Mouse (Mus musculus): ENCODE results near the gene Rgs12. TPM values are rescaled to one million over a fixed set of nuclear protein-coding genes. Genes with fewer than 3 reads are reported as not detected.

The Rgs12 gene
- polyA plus RNA-seq, 1 experiment from 2014 or later = 74.3 TPM

GRCm38 (mm10) chr5:35001144-35001543 is 51.9 kb downstream of the Rgs12 start:
- DNase-seq (ENCODE audit: low spot score) = no peak
- WGBS = 75% methylated on average over 3 of the region's 3 CpGs
- Histone ChIP-seq H3K27ac (no peak overlapping the region; the same call in 1 of the 2 replicates), H3K4me1 (replicated peaks) (peaks cover 17% of the 10 kb centered on the region), H3K27me3 (ENCODE audit: insufficient read depth, poor library complexity, severe bottlenecking) (no peaks in the 10 kb centered on the region), H3K4me3 (no peak overlapping the region), H3K36me3 (peaks cover 92% of the 10 kb centered on the region), H3K9me3 (no peaks in the 10 kb centered on the region)

- DNase-seq (ENCODE audit: low spot score) = no peak
- no peak overlapping the region for H3K27ac ChIP-seq
- H3K9me3 ChIP-seq = no peaks in the 10 kb centered on the region
- peaks cover 88% of the 10 kb centered on the region for H3K36me3 ChIP-seq
- peaks cover 11% of the 10 kb centered on the region; the same call in 1 of the 2 replicates for H3K4me1 ChIP-seq (replicated peaks)
- no peak overlapping the region for H3K4me3 ChIP-seq
- H3K27me3 ChIP-seq (ENCODE audit: insufficient read depth, poor library complexity, severe bottlenecking) = no peaks in the 10 kb centered on the region
- WGBS = 87% methylated on average over 7 of the region's 7 CpGs
These were observed 54.4 kb downstream of the Rgs12 start for GRCm38 (mm10) chr5:35003611-35004162.

GRCm38 (mm10) chr5:35004769-35005168 is 55.5 kb downstream of the Rgs12 start:
- peaks cover 9% of the 10 kb centered on the region; the same call in 1 of the 2 replicates for H3K4me1 ChIP-seq (replicated peaks)
- no peak overlapping the region for H3K27ac ChIP-seq
- H3K36me3 ChIP-seq = peaks cover 88% of the 10 kb centered on the region
- WGBS = 96% methylated on average over 2 of the region's 2 CpGs
- H3K4me3 ChIP-seq = no peak overlapping the region
- no peak for DNase-seq (ENCODE audit: low spot score)
- H3K27me3 ChIP-seq (ENCODE audit: insufficient read depth, poor library complexity, severe bottlenecking) = no peaks in the 10 kb centered on the region
- H3K9me3 ChIP-seq = no peaks in the 10 kb centered on the region

GRCm38 (mm10) chr5:35005659-35006058 is 56.4 kb downstream of the Rgs12 start:
- Histone ChIP-seq H3K9me3 (no peaks in the 10 kb centered on the region), H3K4me1 (replicated peaks) (peaks cover 5% of the 10 kb centered on the region; the same call in 1 of the 2 replicates), H3K27me3 (ENCODE audit: insufficient read depth, poor library complexity, severe bottlenecking) (no peaks in the 10 kb centered on the region), H3K27ac (no peak overlapping the region), H3K36me3 (peaks cover 86% of the 10 kb centered on the region), H3K4me3 (no peak overlapping the region)
- no peak for DNase-seq (ENCODE audit: low spot score)
- 95% methylated on average over 3 of the region's 3 CpGs for WGBS

- H3K4me3 ChIP-seq = no peak overlapping the region
- H3K9me3 ChIP-seq = no peaks in the 10 kb centered on the region
- DNase-seq (ENCODE audit: low spot score) = no peak
- WGBS = 87% methylated on average over 2 of the region's 2 CpGs
- no peaks in the 10 kb centered on the region for H3K27me3 ChIP-seq (ENCODE audit: insufficient read depth, poor library complexity, severe bottlenecking)
- H3K4me1 ChIP-seq (replicated peaks) = peaks cover 4% of the 10 kb centered on the region; the same call in 1 of the 2 replicates
- H3K36me3 ChIP-seq = peaks cover 85% of the 10 kb centered on the region
- no peak overlapping the region for H3K27ac ChIP-seq
These were observed 57.4 kb downstream of the Rgs12 start for GRCm38 (mm10) chr5:35006599-35006998.

- no peak overlapping the region for H3K4me3 ChIP-seq
- H3K36me3 ChIP-seq = peaks cover 75% of the 10 kb centered on the region
- H3K27me3 ChIP-seq (ENCODE audit: insufficient read depth, poor library complexity, severe bottlenecking) = no peaks in the 10 kb centered on the region
- 93% methylated on average over 4 of the region's 4 CpGs for WGBS
- H3K9me3 ChIP-seq = no peaks in the 10 kb centered on the region
- peaks cover 11% of the 10 kb centered on the region for H3K4me1 ChIP-seq (replicated peaks)
- no peak overlapping the region for H3K27ac ChIP-seq
- DNase-seq (ENCODE audit: low spot score) = no peak
These were observed 59.9 kb downstream of the Rgs12 start for GRCm38 (mm10) chr5:35009163-35009562.

- H3K27me3 ChIP-seq (ENCODE audit: insufficient read depth, poor library complexity, severe bottlenecking) = no peaks in the 10 kb centered on the region
- no peak overlapping the region for H3K27ac ChIP-seq
- H3K36me3 ChIP-seq = peaks cover 74% of the 10 kb centered on the region
- 88% methylated on average over 5 of the region's 5 CpGs for WGBS
- H3K9me3 ChIP-seq = no peaks in the 10 kb centered on the region
- H3K4me3 ChIP-seq = no peak overlapping the region
- DNase-seq (ENCODE audit: low spot score) = no peak
- H3K4me1 ChIP-seq (replicated peaks) = peaks cover 16% of the 10 kb centered on the region
These were observed 61.4 kb downstream of the Rgs12 start for GRCm38 (mm10) chr5:35010656-35011055.

- peaks cover 75% of the 10 kb centered on the region for H3K36me3 ChIP-seq
- no peaks in the 10 kb centered on the region for H3K9me3 ChIP-seq
- WGBS = 97% methylated on average over 6 of the region's 6 CpGs
These were observed 62.1 kb downstream of the Rgs12 start for GRCm38 (mm10) chr5:35011156-35011923.

GRCm38 (mm10) chr5:35014036-35014435 is 64.8 kb downstream of the Rgs12 start:
- no peak overlapping the region for H3K4me3 ChIP-seq
- no peaks in the 10 kb centered on the region for H3K27me3 ChIP-seq (ENCODE audit: insufficient read depth, poor library complexity, severe bottlenecking)
- peaks cover 16% of the 10 kb centered on the region for H3K4me1 ChIP-seq (replicated peaks)
- peaks cover 73% of the 10 kb centered on the region for H3K36me3 ChIP-seq
- no peaks in the 10 kb centered on the region for H3K9me3 ChIP-seq
- DNase-seq (ENCODE audit: low spot score) = peak; percentile 13
- peak overlapping the region; percentile 54 for H3K27ac ChIP-seq
- 55% methylated on average over 6 of the region's 6 CpGs for WGBS

More at GRCm38 (mm10) chr5:35011156-35011923, 62.1 kb downstream of the Rgs12 start:
- Histone ChIP-seq H3K4me3 (no peak overlapping the region), H3K27ac (no peak overlapping the region), H3K4me1 (replicated peaks) (peaks cover 16% of the 10 kb centered on the region), H3K27me3 (ENCODE audit: insufficient read depth, poor library complexity, severe bottlenecking) (no peaks in the 10 kb centered on the region)
- no peak for DNase-seq (ENCODE audit: low spot score)

- Histone ChIP-seq H3K4me1 (replicated peaks) (peaks cover 12% of the 10 kb centered on the region), H3K27ac (no peak overlapping the region), H3K4me3 (no peak overlapping the region), H3K9me3 (no peaks in the 10 kb centered on the region), H3K27me3 (ENCODE audit: insufficient read depth, poor library complexity, severe bottlenecking) (no peaks in the 10 kb centered on the region), H3K36me3 (peaks cover 90% of the 10 kb centered on the region)
- DNase-seq (ENCODE audit: low spot score) = no peak
- WGBS = 89% methylated on average over 9 of the region's 9 CpGs
These were observed 70.5 kb downstream of the Rgs12 start for GRCm38 (mm10) chr5:35019673-35020300.

GRCm38 (mm10) chr5:35020410-35021241 is 71.4 kb downstream of the Rgs12 start:
- H3K27me3 ChIP-seq (ENCODE audit: insufficient read depth, poor library complexity, severe bottlenecking) = no peaks in the 10 kb centered on the region
- no peak overlapping the region for H3K27ac ChIP-seq
- no peaks in the 10 kb centered on the region for H3K9me3 ChIP-seq
- no peak overlapping the region for H3K4me3 ChIP-seq
- H3K36me3 ChIP-seq = peaks cover 91% of the 10 kb centered on the region
- H3K4me1 ChIP-seq (replicated peaks) = peaks cover 12% of the 10 kb centered on the region
- WGBS = 84% methylated on average over 9 of the region's 9 CpGs
- DNase-seq (ENCODE audit: low spot score) = no peak

GRCm38 (mm10) chr5:35024975-35025374 is 75.7 kb downstream of the Rgs12 start:
- 31% methylated on average over 2 of the region's 2 CpGs for WGBS
- peak; percentile 48 for DNase-seq (ENCODE audit: low spot score)
- no peaks in the 10 kb centered on the region for H3K9me3 ChIP-seq
- H3K27ac ChIP-seq = no peak overlapping the region
- H3K4me3 ChIP-seq = no peak overlapping the region
- peaks cover 12% of the 10 kb centered on the region for H3K4me1 ChIP-seq (replicated peaks)
- no peaks in the 10 kb centered on the region for H3K27me3 ChIP-seq (ENCODE audit: insufficient read depth, poor library complexity, severe bottlenecking)
- peaks cover 100% of the 10 kb centered on the region for H3K36me3 ChIP-seq

Measured in hindbrain, embryonic 10.5 days (tissue).